Comparison of ENCODE assay signal across 14 mouse cellular contexts in the genomic region with DNA sequence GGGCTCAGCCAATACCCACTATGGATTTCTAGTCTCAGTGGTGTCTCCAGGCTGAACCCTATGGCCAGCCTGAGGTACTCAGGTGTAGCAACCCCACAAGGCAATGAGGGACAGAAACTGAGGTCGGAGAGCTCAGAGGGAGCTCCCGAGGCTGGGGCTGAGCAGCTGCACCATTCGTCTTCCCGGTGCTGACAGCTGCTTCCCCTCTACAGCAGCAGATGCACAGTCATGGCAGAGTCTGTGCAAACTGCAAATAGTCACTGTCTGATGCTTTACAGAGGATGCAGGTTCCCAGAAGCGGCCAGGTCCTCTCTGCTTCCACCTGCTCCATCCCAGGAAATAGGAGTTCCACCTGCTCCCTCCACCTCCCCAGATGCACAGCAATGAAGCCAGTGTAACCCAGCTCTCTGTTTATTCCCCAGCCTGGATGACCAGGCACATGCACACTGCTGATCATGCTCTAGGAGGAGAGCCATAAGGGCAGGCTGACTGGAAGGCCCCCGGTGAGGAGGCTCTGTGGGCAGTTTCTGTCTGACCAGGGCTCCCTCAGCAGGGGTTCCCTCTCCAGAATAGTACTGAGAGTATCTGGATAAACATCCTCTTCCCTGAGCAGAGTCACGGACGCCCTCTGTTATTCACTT. TPM values are rescaled to one million over a fixed set of nuclear protein-coding genes. Genes with fewer than 3 reads are reported as not detected.
A peak's percentile ranks its signal among the peaks of the same experiment; 100 is the strongest.
DNase-seq lines count a peak whose midpoint lies in the region; ATAC-seq lines count a peak whose summit lies in the region.
"Had no signal": no experiment of that assay in that cellular context is flagged by ENCODE, and none has a peak within 500 bp of the region (broad histone marks: within the 10 kb centered on the region; RNA-seq: fewer than 3 reads in every experiment).

No protein-coding gene starts in this region.

- H3K4me2 ChIP-seq in hindbrain, embryonic 11.5 days (replicated peaks; ENCODE audit: low read depth, low read length), result no peak overlapping the region
- no peak overlapping the region for H3K4me2 ChIP-seq in neural tube, embryonic 11.5 days (ENCODE audit: low read depth)
- H3K4me2 ChIP-seq: embryonic facial prominence, embryonic 12.5 days; limb, embryonic 12.5 days; lung, embryonic 14.5 days had no signal

- 47% methylated on average over 8 of the region's 8 CpGs for WGBS in hindbrain, embryonic 11.5 days
- whole genome bisulfite sequencing in neural tube, embryonic 11.5 days, result 31% methylated on average over 8 of the region's 8 CpGs

- no peak overlapping the region for H3K4me3 ChIP-seq in hindbrain, embryonic 11.5 days (ENCODE audit: low read depth, low read length)
- H3K4me3 ChIP-seq in neural tube, embryonic 11.5 days (ENCODE audit: low read depth, low read length), result no peak overlapping the region
- H3K4me3 ChIP-seq: embryonic facial prominence, embryonic 12.5 days; heart, embryonic 10.5 days; limb, embryonic 12.5 days had no signal

- DNase-seq in layer of hippocampus, adult 9-11 months, result peak; percentile 49
- no peak for DNase-seq in layer of hippocampus, adult 9-10 months (ENCODE audit: low spot score)
- DNase-seq in MEL-GATA-1-ER (ENCODE audit: extremely low read depth, low read depth) (peak; percentile 55), adipocyte (ENCODE audit: low spot score) (no peak)
- no peak for DNase-seq in hindbrain, embryonic 11.5 days (ENCODE audit: low spot score)
- peak; percentile 55 for DNase-seq in neural tube, embryonic 11.5 days (ENCODE audit: low spot score)
- no peak for DNase-seq in kidney, postnatal 10 days
- DNase-seq: lung, embryonic 14.5 days; thymus, postnatal 4 days had no signal

- H3K36me3 ChIP-seq in hindbrain, embryonic 11.5 days (ENCODE audit: control insufficient read depth, insufficient read depth, low read length), result no peaks in the 10 kb centered on the region
- no peaks in the 10 kb centered on the region for H3K36me3 ChIP-seq in neural tube, embryonic 11.5 days (ENCODE audit: control insufficient read depth, insufficient read depth, low read length)
- H3K36me3 ChIP-seq: embryonic facial prominence, embryonic 12.5 days; G1E; heart, embryonic 10.5 days; limb, embryonic 12.5 days had no signal

- no peaks in the 10 kb centered on the region for H3K4me1 ChIP-seq in hindbrain, embryonic 11.5 days (replicated peaks; ENCODE audit: control insufficient read depth, insufficient read depth, low read length)
- H3K4me1 ChIP-seq in neural tube, embryonic 11.5 days (ENCODE audit: control insufficient read depth, insufficient read depth, low read length), result peaks cover 7% of the 10 kb centered on the region
- H3K4me1 ChIP-seq: embryonic facial prominence, embryonic 12.5 days; limb, embryonic 12.5 days had no signal

- H3K9ac ChIP-seq in hindbrain, embryonic 11.5 days (ENCODE audit: low read depth, low read length), result no peak overlapping the region
- H3K9ac ChIP-seq in neural tube, embryonic 11.5 days (ENCODE audit: low read length), result no peak overlapping the region
- H3K9ac ChIP-seq: embryonic facial prominence, embryonic 12.5 days; limb, embryonic 12.5 days; lung, embryonic 14.5 days had no signal

- H3K27ac ChIP-seq in hindbrain, embryonic 11.5 days (ENCODE audit: low read depth, low read length), result no peak overlapping the region
- H3K27ac ChIP-seq in neural tube, embryonic 11.5 days (ENCODE audit: low read depth, low read length), result no peak overlapping the region
- H3K27ac ChIP-seq: embryonic facial prominence, embryonic 12.5 days; heart, embryonic 10.5 days; limb, embryonic 12.5 days had no signal

- no peaks in the 10 kb centered on the region for H3K9me3 ChIP-seq in hindbrain, embryonic 11.5 days (ENCODE audit: control insufficient read depth, low read length)
- H3K9me3 ChIP-seq in neural tube, embryonic 11.5 days (ENCODE audit: control insufficient read depth, low read length), result no peaks in the 10 kb centered on the region
- H3K9me3 ChIP-seq: embryonic facial prominence, embryonic 12.5 days; G1E; heart, embryonic 10.5 days; limb, embryonic 12.5 days had no signal

- peak; percentile 61; the same call in 1 of the 2 replicates for ATAC-seq in hindbrain, embryonic 11.5 days (ENCODE audit: low FRiP score)
- ATAC-seq in neural tube, embryonic 11.5 days (ENCODE audit: insufficient read depth, low FRiP score, low TSS enrichment), result no peak; the same call in 1 of the 2 replicates
- ATAC-seq: inflammation-experienced regulatory T-cells, adult 6 months had no signal

- no peaks in the 10 kb centered on the region for H3K27me3 ChIP-seq in hindbrain, embryonic 11.5 days (ENCODE audit: control insufficient read depth, insufficient read depth, low read length)
- H3K27me3 ChIP-seq in neural tube, embryonic 11.5 days (ENCODE audit: control insufficient read depth, insufficient read depth, low read length), result no peaks in the 10 kb centered on the region
- H3K27me3 ChIP-seq: embryonic facial prominence, embryonic 12.5 days; limb, embryonic 12.5 days had no signal

RNA-seq across cellular contexts. Expression of a gene that starts 27.4 kb away (rescaled TPM):
- polyA plus RNA-seq in hindbrain, embryonic 11.5 days (2014; fragmentation: Nextera tagmentation; extraction: Ambion mirVana), result 2.7 and 3.2 TPM in 2 replicates
- polyA plus RNA-seq in neural tube, embryonic 11.5 days (2014; fragmentation: Nextera tagmentation; extraction: Ambion mirVana), result 2.7 and 3.2 TPM in 2 replicates

RNA-seq across cellular contexts. Expression of a gene that starts 58.7 kb away (rescaled TPM):
- polyA plus RNA-seq in hindbrain, embryonic 11.5 days (2014; fragmentation: Nextera tagmentation; extraction: Ambion mirVana), result 0.22 and 0.31 TPM in 2 replicates
- polyA plus RNA-seq in neural tube, embryonic 11.5 days (2014; fragmentation: Nextera tagmentation; extraction: Ambion mirVana), result 0.78 and 1.1 TPM in 2 replicates
- polyA plus RNA-seq: G1E; inflammation-experienced regulatory T-cells, adult 6 months had no signal

Comparison
In these comparisons a context has a peak if more than half of its experiments do, and no peak if none do; other contexts are left out.
1. DNase-seq: peak in layer of hippocampus, adult 9-11 months (single experiment), MEL-GATA-1-ER (single experiment) and neural tube, embryonic 11.5 days (single experiment); none in layer of hippocampus, adult 9-10 months (single experiment), hindbrain, embryonic 11.5 days (single experiment), kidney, postnatal 10 days (single experiment) and adipocyte (single experiment).